Mouse (Mus musculus) forebrain, postnatal 0 days (tissue): ENCODE measurements around the gene Taf15. TPM values are rescaled to one million over a fixed set of nuclear protein-coding genes. Genes with fewer than 3 reads are reported as not detected.

Experiments used
- ATAC-seq: fragments of 200-750 bp; cut with Nextera tagmentation; 2 replicates; pipeline ENCODE4 v1.8.0; 2017; ENCODE audit warnings: mild to moderate bottlenecking, moderate library complexity
- DNase-seq: peaks from one replicate; pipeline ENCODE4 v3.0.0-alpha.2; 2015
- H3K27ac ChIP-seq: fragments of 300-500 bp; sonication (generic); 2 replicates; pipeline ENCODE4 v1.5.1; 2014; ENCODE audit warnings: low read depth, mild to moderate bottlenecking, antibody characterized with exemption, low read length, moderate library complexity, mixed read lengths
- H3K27me3 ChIP-seq: fragments of 300-500 bp; sonication (generic); 2 replicates; pipeline ENCODE4 v1.6.1; 2014; ENCODE audit warnings: mild to moderate bottlenecking, low read length, mixed read lengths; ENCODE audit not compliant: insufficient read depth
- H3K36me3 ChIP-seq: fragments of 300-500 bp; sonication (generic); 2 replicates; pipeline ENCODE4 v1.6.1; 2014; ENCODE audit warnings: mild to moderate bottlenecking, moderate library complexity; ENCODE audit not compliant: insufficient read depth
- H3K4me1 ChIP-seq: fragments of 300-500 bp; sonication (generic); 2 replicates; pipeline ENCODE4 v1.6.1; 2014; ENCODE audit warnings: antibody characterized with exemption; ENCODE audit not compliant: insufficient read depth
- H3K4me2 ChIP-seq: fragments of 300-500 bp; sonication (generic); 2 replicates; pipeline ENCODE4 v1.6.1; 2014; ENCODE audit warnings: low read depth, mild to moderate bottlenecking, moderate library complexity
- H3K4me3 ChIP-seq: fragments of 300-500 bp; sonication (generic); 2 replicates; pipeline ENCODE4 v1.5.1; 2014; ENCODE audit warnings: low read depth, low read length, mixed read lengths
- H3K9ac ChIP-seq: fragments of 300-500 bp; sonication (generic); 2 replicates; pipeline ENCODE4 v1.6.1; 2014; ENCODE audit warnings: mild to moderate bottlenecking
- H3K9me3 ChIP-seq: fragments of 300-500 bp; sonication (generic); 2 replicates; pipeline ENCODE4 v1.6.1; 2016; ENCODE audit warnings: low read length
- CTCF ChIP-seq: sonication (generic); IDR thresholded peaks from 2 replicates; pipeline ENCODE4 v1.5.1; 2016; ENCODE audit warnings: antibody characterized with exemption, control low read depth, low read depth
- WGBS: fragments of 180-500 bp; shearing (Covaris S2); extraction: QIAGEN DNeasy Blood & Tissue Kit; methylation state at CpG from one replicate; pipeline ENCODE4 v1.1.7; 2014; 5-methylcytosine and 5-hydroxymethylcytosine counted together
- polyA plus RNA-seq: library from polyadenylated mRNA; unstranded; fragments of >200 nt; fragmentation: Nextera tagmentation; extraction: Ambion mirVana; gene quantifications from 2 replicates; pipeline ENCODE4 v1.2.1, GENCODE M21; 2015
- total RNA-seq: library from RNA; depleted of rRNA; stranded (reverse); fragments of >200 nt; gene quantifications from 2 replicates; pipeline ENCODE4 v1.2.3, GENCODE M21; 2014

The Taf15 gene
- total and polyA plus RNA-seq, 2 experiments from 2014 or later = 10.5 to 27.8 TPM

- Histone ChIP-seq H3K9me3 (no peaks in the 10 kb centered on the region), H3K36me3 (no peaks in the 10 kb centered on the region), H3K4me2 (no peak overlapping the region), H3K4me1 (no peaks in the 10 kb centered on the region), H3K27me3 (peaks cover 6% of the 10 kb centered on the region), H3K9ac (no peak overlapping the region), H3K4me3 (no peak overlapping the region), H3K27ac (no peak overlapping the region)
- TF ChIP-seq CTCF = no peak
- ATAC-seq (no peak), DNase-seq (no peak)
- 31% methylated on average over 7 of the region's 7 CpGs for WGBS
These were observed 15.6 kb upstream of the Taf15 start for GRCm38 (mm10) chr11:83457257-83457656.

- Histone ChIP-seq H3K9ac (no peak overlapping the region), H3K4me1 (no peaks in the 10 kb centered on the region), H3K27me3 (peaks cover 9% of the 10 kb centered on the region), H3K9me3 (no peaks in the 10 kb centered on the region), H3K4me2 (no peak overlapping the region), H3K27ac (no peak overlapping the region), H3K36me3 (no peaks in the 10 kb centered on the region), H3K4me3 (no peak overlapping the region)
- no peak for TF ChIP-seq CTCF
- ATAC-seq (no peak), DNase-seq (no peak)
- WGBS = 47% methylated on average over 9 of the region's 9 CpGs
These were observed 14.8 kb upstream of the Taf15 start for GRCm38 (mm10) chr11:83457912-83458601.

- DNase-seq (no peak), ATAC-seq (no peak)
- Histone ChIP-seq H3K9me3 (no peaks in the 10 kb centered on the region), H3K4me2 (no peak overlapping the region), H3K27me3 (peaks cover 23% of the 10 kb centered on the region), H3K4me3 (no peak overlapping the region), H3K9ac (no peak overlapping the region), H3K36me3 (no peaks in the 10 kb centered on the region), H3K4me1 (no peaks in the 10 kb centered on the region), H3K27ac (no peak overlapping the region)
- TF ChIP-seq CTCF = no peak
- WGBS = 72% methylated on average over 10 of the region's 10 CpGs
These were observed 11.3 kb upstream of the Taf15 start for GRCm38 (mm10) chr11:83461462-83462027.

GRCm38 (mm10) chr11:83462711-83463244 is 10.1 kb upstream of the Taf15 start, which contains the start of gene Mmp28:
Mmp28 (minus strand) TSS chr11:83463071.
- DNase-seq (no peak), ATAC-seq (peak; percentile 23; the same call in 1 of the 2 replicates)
- WGBS = 3% methylated on average over 42 of the region's 42 CpGs

GRCm38 (mm10) chr11:83465976-83466375 is 6.9 kb upstream of the Taf15 start:
- ATAC-seq = peak; percentile 14; the same call in 1 of the 2 replicates
- no peaks in the 10 kb centered on the region for H3K36me3 ChIP-seq
- H3K9me3 ChIP-seq = no peaks in the 10 kb centered on the region
- TF ChIP-seq CTCF = no peak
- H3K4me3 ChIP-seq = no peak overlapping the region
- no peak overlapping the region for H3K4me2 ChIP-seq
- H3K9ac ChIP-seq = no peak overlapping the region
- H3K27me3 ChIP-seq = peaks cover 23% of the 10 kb centered on the region
- no peak overlapping the region for H3K27ac ChIP-seq
- WGBS = 6% methylated on average over 2 of the region's 2 CpGs
- H3K4me1 ChIP-seq = no peaks in the 10 kb centered on the region
- peak; percentile 36 for DNase-seq

More at GRCm38 (mm10) chr11:83462711-83463244, 10.1 kb upstream of the Taf15 start, which contains the start of gene Mmp28:
- peaks cover 23% of the 10 kb centered on the region for H3K27me3 ChIP-seq
- TF ChIP-seq CTCF = no peak
- peak within 1 kb of the TSS; percentile 65 for H3K4me2 ChIP-seq
- H3K36me3 ChIP-seq = no peaks in the 10 kb centered on the region
- no peak within 1 kb of the TSS for H3K27ac ChIP-seq
- peak within 1 kb of the TSS; percentile 45 for H3K9ac ChIP-seq
- H3K4me1 ChIP-seq = no peaks in the 10 kb centered on the region
- H3K4me3 ChIP-seq = peak within 1 kb of the TSS; percentile 38
- H3K9me3 ChIP-seq = no peaks in the 10 kb centered on the region

- TF ChIP-seq CTCF = no peak
- Histone ChIP-seq H3K9ac (no peak overlapping the region), H3K4me2 (no peak overlapping the region), H3K4me1 (no peaks in the 10 kb centered on the region), H3K27me3 (peaks cover 18% of the 10 kb centered on the region), H3K9me3 (no peaks in the 10 kb centered on the region), H3K4me3 (no peak overlapping the region), H3K36me3 (no peaks in the 10 kb centered on the region), H3K27ac (no peak overlapping the region)
- DNase-seq = peak; percentile 36
- 33% methylated on average over 11 of the region's 11 CpGs for WGBS
- no peak; the same call in 1 of the 2 replicates for ATAC-seq
These were observed 5.7 kb upstream of the Taf15 start for GRCm38 (mm10) chr11:83467120-83467652.

- WGBS = 92% methylated on average over 3 of the region's 3 CpGs
- H3K9ac ChIP-seq = no peak overlapping the region
- no peak overlapping the region for H3K27ac ChIP-seq
- 0 out of 2 replicates have a peak, but pooled peaks cover 6% of the 10 kb centered on the region for H3K27me3 ChIP-seq
- no peak overlapping the region for H3K4me2 ChIP-seq
- TF ChIP-seq CTCF = no peak
- ATAC-seq = no peak
- no peaks in the 10 kb centered on the region for H3K9me3 ChIP-seq
- no peak for DNase-seq
- no peak overlapping the region for H3K4me3 ChIP-seq
- H3K4me1 ChIP-seq = no peaks in the 10 kb centered on the region
- H3K36me3 ChIP-seq = no peaks in the 10 kb centered on the region
These were observed 4.1 kb upstream of the Taf15 start for GRCm38 (mm10) chr11:83468765-83469164.
